Mouse (Mus musculus): Measurements from ENCODE around the gene Blzf1. TPM values are rescaled to one million over a fixed set of nuclear protein-coding genes. Genes with fewer than 3 reads are reported as not detected.

Gene Blzf1
- total RNA-seq (2021), result 10 to 100 TPM; 26.5 to 28.0 TPM
- long read RNA-seq, experiment 1, transcript Blzf1-203 (7 exons, 2,430 nt), result major isoform, 15 of 16 reads
- long read RNA-seq, experiment 1, partial matches to known transcripts, result 1 of 16 reads
- long read RNA-seq, experiment 1, other reads (novel, unspliced or antisense), result 0 of 16 reads
- long read RNA-seq, experiment 2, transcript Blzf1-203 (7 exons, 2,430 nt), result major isoform, 23 of 30 reads
- long read RNA-seq, experiment 2, partial matches to known transcripts, result 3 of 30 reads
- long read RNA-seq, experiment 2, other reads (novel, unspliced or antisense), result 3 of 30 reads

DNA sequence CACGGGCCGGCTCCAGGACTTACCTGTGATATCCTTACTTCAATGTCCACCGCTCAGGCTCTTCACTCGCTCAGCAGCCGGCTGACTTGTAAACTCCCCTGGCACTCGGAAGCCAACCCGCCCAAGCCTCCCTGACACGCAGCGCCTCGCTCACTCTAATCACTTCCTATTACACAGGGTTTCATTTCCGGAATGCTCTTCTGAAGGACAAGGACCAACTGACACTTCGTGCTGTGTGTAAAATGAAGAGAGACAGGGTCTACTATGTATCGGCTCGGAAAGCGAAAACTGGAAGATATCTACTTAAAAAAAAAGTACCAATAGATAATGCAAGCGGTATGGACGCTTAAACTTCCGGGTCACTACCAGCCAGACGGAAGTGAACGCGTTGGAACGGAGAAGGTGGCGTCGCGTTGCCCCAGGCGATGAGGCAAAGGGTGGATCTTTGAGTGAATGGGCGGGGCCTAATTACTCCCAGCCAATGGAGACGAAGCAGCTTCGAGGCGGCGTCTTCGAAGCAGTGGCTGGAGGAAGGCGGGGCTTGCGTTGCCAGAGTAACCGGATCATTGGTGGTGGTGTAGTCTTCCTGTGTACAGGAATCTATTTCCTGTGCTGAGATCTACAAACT, at the start of gene Blzf1:
Gene Blzf1 (minus strand): TSS at position 366 of the 628 bp plus-strand sequence.
- Histone ChIP-seq H3K27ac (peak within 1 kb of the TSS; percentile 93), H3K4me3 (peak within 1 kb of the TSS; percentile 97)
- intact Hi-C loops (cut with DNase I), result loop anchor here (2.0 kb wide), 1 partner anchor 930 kb away; the partner anchor contains the start of gene Tiprl
- peak; percentile 97 for DNase-seq
- TF ChIP-seq CTCF (IDR thresholded peaks at IDR 0.05), result no peak

GRCm38 (mm10) chr1:164353443-164353842, 46.2 kb upstream of the Blzf1 start:
- Histone ChIP-seq H3K4me3 (no peak overlapping the region), H3K27ac (no peak overlapping the region)
- TF ChIP-seq CTCF (IDR thresholded peaks at IDR 0.05), result no peak
- no peak for DNase-seq
- intact Hi-C loops (cut with DNase I), result no loop called here

DNA sequence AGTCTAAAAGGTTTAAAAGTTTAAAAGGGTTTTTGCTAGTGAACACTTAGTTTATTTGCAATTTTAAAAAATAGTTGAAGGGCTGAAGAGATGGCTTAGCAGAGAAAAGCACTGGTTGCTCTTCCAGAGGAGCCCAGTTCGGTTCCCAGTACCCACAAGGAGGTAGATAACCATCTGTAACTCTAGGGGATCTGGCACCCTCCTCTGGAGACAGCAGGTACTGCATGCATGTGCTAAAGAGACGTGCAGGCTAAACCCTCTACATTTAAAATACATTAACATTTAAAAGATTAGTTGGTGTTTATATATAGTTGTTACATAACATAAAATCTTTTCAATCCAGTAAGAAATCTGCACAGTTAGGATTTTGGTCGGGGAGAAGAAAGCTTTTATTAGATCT, 34.9 kb upstream of the Blzf1 start:
- TF ChIP-seq CTCF (IDR thresholded peaks at IDR 0.05), result peak; percentile 61
- DNase-seq, result no peak
- intact Hi-C loops (cut with DNase I), result no loop called here
- Histone ChIP-seq H3K27ac (no peak overlapping the region), H3K4me3 (no peak overlapping the region)

- intact Hi-C loops (cut with DNase I), result no loop called here
- H3K27ac ChIP-seq, result no peak overlapping the region
- TF ChIP-seq CTCF (IDR thresholded peaks at IDR 0.05), result no peak
- DNase-seq, result no peak
- no peak overlapping the region for H3K4me3 ChIP-seq
Measured at GRCm38 (mm10) chr1:164335846-164336245, 28.6 kb upstream of the Blzf1 start.

DNA sequence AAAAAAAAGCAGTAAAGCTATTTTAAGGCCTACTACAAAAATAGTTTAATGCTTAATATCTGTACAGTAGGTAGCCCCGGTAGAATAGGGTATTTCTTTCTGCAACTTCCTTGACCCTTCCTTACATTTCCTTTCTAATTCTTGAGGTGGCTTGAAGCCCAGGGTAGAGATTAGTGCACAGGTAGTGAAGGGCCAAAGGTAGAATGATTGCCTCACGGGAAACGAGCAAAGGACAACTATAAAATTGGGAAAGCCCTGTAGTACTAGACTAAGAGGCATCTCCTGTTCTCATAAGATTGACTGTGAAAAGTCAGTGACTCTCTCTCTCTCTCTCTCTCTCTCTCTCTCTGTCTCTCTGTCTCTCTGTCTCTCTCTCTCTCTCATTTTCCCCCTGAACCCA, 28.1 kb upstream of the Blzf1 start:
- intact Hi-C loops (cut with DNase I), result no loop called here
- H3K27ac ChIP-seq, result no peak overlapping the region
- no peak for DNase-seq

DNA sequence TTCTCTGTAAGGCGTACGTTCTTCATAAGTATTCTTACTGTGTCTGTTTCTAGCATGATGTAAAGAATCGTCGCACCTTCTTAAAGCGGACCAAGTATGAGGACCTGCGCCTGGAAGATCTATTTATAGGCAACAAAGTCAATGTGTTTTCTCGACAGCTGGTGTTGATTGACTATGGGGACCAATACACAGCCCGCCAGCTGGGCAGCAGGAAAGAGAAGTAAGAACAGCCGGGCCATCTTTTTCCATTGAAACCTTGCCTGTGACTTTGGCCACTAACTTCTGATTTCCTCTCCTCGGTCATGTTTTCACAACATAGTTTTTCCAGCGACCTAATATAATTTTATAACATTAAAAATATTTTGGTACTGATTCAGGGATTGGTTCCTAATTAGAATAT, 25.3 kb upstream of the Blzf1 start:
- no peak for TF ChIP-seq CTCF (IDR thresholded peaks at IDR 0.05)
- intact Hi-C loops (cut with DNase I), result no loop called here

More for the DNA sequence above, 28.1 kb upstream of the Blzf1 start:
- H3K4me3 ChIP-seq, result no peak overlapping the region
- TF ChIP-seq CTCF (IDR thresholded peaks at IDR 0.05), result no peak

GRCm38 (mm10) chr1:164327764-164328163, 20.5 kb upstream of the Blzf1 start:
- DNase-seq, result no peak
- Histone ChIP-seq H3K27ac (no peak overlapping the region), H3K4me3 (no peak overlapping the region)
- no peak for TF ChIP-seq CTCF (IDR thresholded peaks at IDR 0.05)
- intact Hi-C loops (cut with DNase I), result no loop called here

More for the DNA sequence above, 25.3 kb upstream of the Blzf1 start:
- H3K4me3 ChIP-seq, result no peak overlapping the region
- no peak overlapping the region for H3K27ac ChIP-seq
- DNase-seq, result no peak

GRCm38 (mm10) chr1:164326600-164327155, 19.4 kb upstream of the Blzf1 start:
- no peak for DNase-seq
- intact Hi-C loops (cut with DNase I), result no loop called here
- H3K4me3 ChIP-seq, result no peak overlapping the region
- no peak for TF ChIP-seq CTCF (IDR thresholded peaks at IDR 0.05)
- H3K27ac ChIP-seq, result no peak overlapping the region

- no peak for DNase-seq
- Histone ChIP-seq H3K27ac (no peak overlapping the region), H3K4me3 (no peak overlapping the region)
- intact Hi-C loops (cut with DNase I), result no loop called here
- no peak for TF ChIP-seq CTCF (IDR thresholded peaks at IDR 0.05)
Measured at GRCm38 (mm10) chr1:164324878-164325277, 17.6 kb upstream of the Blzf1 start.

DNA sequence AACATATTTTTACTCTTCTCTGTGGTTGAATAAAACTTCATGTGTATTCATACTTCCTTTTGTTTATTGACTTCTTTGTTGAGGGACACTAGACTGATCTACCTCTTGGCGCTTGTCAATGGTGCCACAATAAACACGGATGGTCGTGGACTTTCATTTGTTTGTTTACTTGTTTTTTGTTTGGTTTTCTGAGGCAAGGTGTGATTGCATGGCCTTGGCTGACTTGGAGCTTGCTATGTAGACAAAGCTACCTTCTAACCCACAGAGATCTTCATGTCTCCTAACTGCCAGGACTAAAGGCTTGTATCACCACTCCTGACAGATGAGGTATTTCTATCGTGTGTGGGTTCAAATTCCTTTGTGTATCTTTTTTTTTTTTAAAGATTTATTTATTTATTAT, 16.9 kb upstream of the Blzf1 start:
- Histone ChIP-seq H3K27ac (no peak overlapping the region), H3K4me3 (no peak overlapping the region)
- intact Hi-C loops (cut with DNase I), result no loop called here
- TF ChIP-seq CTCF (IDR thresholded peaks at IDR 0.05), result no peak
- no peak for DNase-seq

DNA sequence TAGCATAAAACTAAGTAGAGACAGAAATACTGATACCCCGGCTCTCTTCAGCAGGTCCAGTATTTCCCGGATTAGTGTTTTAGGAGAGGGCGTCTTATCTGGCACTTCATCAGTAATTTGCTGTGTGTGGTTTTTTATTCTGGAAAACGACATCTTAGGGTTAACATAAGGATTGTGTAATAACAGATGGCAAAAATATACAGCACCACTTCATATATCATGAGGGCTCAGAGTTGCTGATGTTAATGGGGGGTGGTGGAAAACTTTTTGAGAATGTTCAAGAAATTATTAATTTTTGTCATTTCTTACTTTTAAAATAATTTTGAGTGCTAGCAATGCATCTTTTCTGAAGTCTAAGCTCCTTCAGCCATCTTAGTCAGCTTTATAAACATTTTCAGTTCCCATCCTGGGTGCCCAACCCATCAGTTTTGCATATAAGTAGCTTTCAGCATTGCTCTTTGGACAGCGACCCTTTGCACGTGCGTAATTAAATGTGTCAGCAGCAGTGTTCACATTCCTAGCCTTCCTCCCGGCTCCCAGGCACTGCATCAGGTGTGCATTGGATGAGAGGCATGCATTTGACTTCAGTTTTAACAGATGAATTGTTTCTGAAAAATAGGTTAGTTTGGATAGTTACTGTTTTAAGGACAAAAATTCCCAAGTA, 15.8 kb upstream of the Blzf1 start:
- no peak for DNase-seq
- intact Hi-C loops (cut with DNase I), result no loop called here
- no peak for TF ChIP-seq CTCF (IDR thresholded peaks at IDR 0.05)
- Histone ChIP-seq H3K27ac (no peak overlapping the region), H3K4me3 (no peak overlapping the region)

DNA sequence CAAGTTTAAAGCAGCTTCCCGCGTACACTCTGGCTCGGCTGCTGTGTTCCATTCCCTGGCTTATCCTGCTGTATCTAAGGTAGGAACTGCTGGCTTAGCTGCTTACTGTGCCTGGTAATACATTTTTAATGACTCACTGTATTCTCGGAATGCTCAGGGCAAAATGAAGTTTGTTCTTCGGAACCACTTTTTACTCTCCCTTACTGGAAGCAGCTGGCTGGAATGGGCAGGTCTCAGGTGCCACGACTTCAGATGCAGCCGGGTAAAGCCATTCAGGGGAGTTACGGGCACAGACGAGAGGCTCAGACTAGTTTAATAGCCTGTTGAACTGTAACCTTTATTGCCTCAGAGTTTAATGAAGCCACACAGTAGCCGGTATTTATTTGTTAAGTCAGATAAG, 14.1 kb upstream of the Blzf1 start:
- no peak for TF ChIP-seq CTCF (IDR thresholded peaks at IDR 0.05)

GRCm38 (mm10) chr1:164320731-164321130, 13.4 kb upstream of the Blzf1 start:
- intact Hi-C loops (cut with DNase I), result no loop called here
- no peak for DNase-seq
- Histone ChIP-seq H3K4me3 (no peak overlapping the region), H3K27ac (no peak overlapping the region)
- no peak for TF ChIP-seq CTCF (IDR thresholded peaks at IDR 0.05)

More for the DNA sequence above, 14.1 kb upstream of the Blzf1 start:
- no peak for DNase-seq
- intact Hi-C loops (cut with DNase I), result no loop called here
- Histone ChIP-seq H3K4me3 (no peak overlapping the region), H3K27ac (no peak overlapping the region)
